Mouse (Mus musculus) E14TG2a.4 (cell line): ENCODE results near the gene Pard6a.

Experiments
- CTCF ChIP-seq: conservative IDR thresholded peaks from 2 replicates; pipeline ENCODE4 v1.5.1; 2014; ENCODE audit warnings: low read length
- NANOG ChIP-seq: IDR thresholded peaks from 2 replicates; pipeline ENCODE4 v1.6.1; 2014; ENCODE audit warnings: borderline replicate concordance, low read length, mixed read lengths
- POU5F1 ChIP-seq: IDR thresholded peaks from 2 replicates; pipeline ENCODE4 v1.6.1; 2014; ENCODE audit warnings: low read length, borderline replicate concordance

- TF ChIP-seq CTCF (no peak), NANOG (no peak), POU5F1 (no peak)
These were observed at the start of gene Pard6a, which contains the start of gene Acd for GRCm38 (mm10) chr8:105700966-105701824.
